Mouse (Mus musculus) stomach, postnatal 0 days (tissue): Measurements from ENCODE around the gene Gpr65. TPM values are rescaled to one million over a fixed set of nuclear protein-coding genes. Genes with fewer than 3 reads are reported as not detected.
A peak's percentile ranks its signal among the peaks of the same experiment; 100 is the strongest.

ENCODE experiments used
- ATAC-seq: fragments of 200-750 bp; cut with Nextera tagmentation; 2 replicates; pipeline ENCODE4 v1.8.0; 2017; ENCODE audit not compliant: low FRiP score, low TSS enrichment
- DNase-seq: peaks from one replicate; pipeline ENCODE4 v3.0.0-alpha.2; 2016; ENCODE audit warnings: low spot score
- H3K27ac ChIP-seq: fragments of 300-500 bp; sonication (generic); replicated peaks from 2 replicates; pipeline ENCODE4 v1.5.1; 2014; ENCODE audit warnings: mild to moderate bottlenecking, control low read depth
- H3K27me3 ChIP-seq: fragments of 300-500 bp; sonication (generic); 2 replicates; pipeline ENCODE4 v1.6.1; 2014; ENCODE audit warnings: low read length; ENCODE audit not compliant: control insufficient read depth, insufficient read depth
- H3K36me3 ChIP-seq: fragments of 300-500 bp; sonication (generic); 2 replicates; pipeline ENCODE4 v1.6.1; 2014; ENCODE audit warnings: low read length, mixed read lengths; ENCODE audit not compliant: control insufficient read depth, insufficient read depth
- H3K4me1 ChIP-seq: fragments of 300-500 bp; sonication (generic); replicated peaks from 2 replicates; pipeline ENCODE4 v1.6.1; 2014; ENCODE audit warnings: antibody characterized with exemption; ENCODE audit not compliant: control insufficient read depth, insufficient read depth
- H3K4me2 ChIP-seq: fragments of 300-500 bp; sonication (generic); replicated peaks from 2 replicates; pipeline ENCODE4 v1.6.1; 2014; ENCODE audit warnings: low read depth, mild to moderate bottlenecking, control low read depth, moderate library complexity
- H3K4me3 ChIP-seq: fragments of 300-500 bp; sonication (generic); 2 replicates; pipeline ENCODE4 v1.5.1; 2014; ENCODE audit warnings: low read depth, low read length, control low read depth
- H3K9ac ChIP-seq: fragments of 300-500 bp; sonication (generic); 2 replicates; pipeline ENCODE4 v1.6.1; 2014; ENCODE audit warnings: mild to moderate bottlenecking, low read length, control low read depth, mixed read lengths
- H3K9me3 ChIP-seq: fragments of 300-500 bp; sonication (generic); 2 replicates; pipeline ENCODE4 v1.6.1; 2016; ENCODE audit warnings: low read length; ENCODE audit not compliant: control insufficient read depth
- CTCF ChIP-seq: IDR thresholded peaks from 2 replicates; pipeline ENCODE4 v1.5.1; 2016; ENCODE audit warnings: antibody characterized with exemption, low read depth, mild to moderate bottlenecking, moderate library complexity
- EP300 ChIP-seq: optimal IDR thresholded peaks from 2 replicates; pipeline ENCODE3; 2016; ENCODE audit warnings: antibody characterized with exemption
- WGBS: fragments of 180-500 bp; shearing (Covaris S2); extraction: QIAGEN DNeasy Blood & Tissue Kit; methylation state at CpG from one replicate; pipeline ENCODE4 v1.1.7; 2014; 5-methylcytosine and 5-hydroxymethylcytosine counted together
- polyA plus RNA-seq: library from polyadenylated mRNA; unstranded; fragments of >200 nt; fragmentation: Nextera tagmentation; extraction: Ambion mirVana; gene quantifications from 2 replicates; pipeline ENCODE4 v1.2.1, GENCODE M21; 2015

The Gpr65 gene
- polyA plus RNA-seq, 1 experiment from 2014 or later = 2.0 TPM

GRCm38 (mm10) chr12:98272433-98272832 lies 4.0 kb downstream of the Gpr65 start:
- DNase-seq (no peak), ATAC-seq (no peak)
- no peak overlapping the region for H3K27ac ChIP-seq
- TF ChIP-seq EP300 (no peak), CTCF (no peak)
- no peaks in the 10 kb centered on the region for H3K9me3 ChIP-seq
- H3K4me3 ChIP-seq = no peak overlapping the region
- no peaks in the 10 kb centered on the region for H3K27me3 ChIP-seq
- H3K9ac ChIP-seq = no peak overlapping the region
- no peaks in the 10 kb centered on the region for H3K36me3 ChIP-seq
- 59% methylated on average over 7 of the region's 7 CpGs for WGBS
- no peak overlapping the region for H3K4me2 ChIP-seq
- no peaks in the 10 kb centered on the region for H3K4me1 ChIP-seq

GRCm38 (mm10) chr12:98280530-98280929 lies 12.1 kb downstream of the Gpr65 start:
- peak; percentile 55 for DNase-seq
- TF ChIP-seq EP300 = no peak
- peak; percentile 88 for TF ChIP-seq CTCF
- no peak overlapping the region for H3K4me3 ChIP-seq
- no peaks in the 10 kb centered on the region for H3K36me3 ChIP-seq
- no peaks in the 10 kb centered on the region for H3K9me3 ChIP-seq
- no peak overlapping the region for H3K27ac ChIP-seq
- no peaks in the 10 kb centered on the region for H3K27me3 ChIP-seq
- no peaks in the 10 kb centered on the region for H3K4me1 ChIP-seq
- no peak overlapping the region for H3K4me2 ChIP-seq
- no peak overlapping the region for H3K9ac ChIP-seq
- ATAC-seq = no peak
- WGBS = 27% methylated on average over 5 of the region's 5 CpGs

GRCm38 (mm10) chr12:98280996-98281395 lies 12.6 kb downstream of the Gpr65 start:
- ATAC-seq = no peak
- 68% methylated on average over 8 of the region's 8 CpGs for WGBS
- no peak overlapping the region for H3K4me2 ChIP-seq
- no peak overlapping the region for H3K9ac ChIP-seq
- DNase-seq = no peak
- H3K27me3 ChIP-seq = no peaks in the 10 kb centered on the region
- no peaks in the 10 kb centered on the region for H3K36me3 ChIP-seq
- no peak for TF ChIP-seq CTCF
- TF ChIP-seq EP300 = no peak
- H3K4me1 ChIP-seq = no peaks in the 10 kb centered on the region
- H3K4me3 ChIP-seq = no peak overlapping the region
- no peak overlapping the region for H3K27ac ChIP-seq
- no peaks in the 10 kb centered on the region for H3K9me3 ChIP-seq

GRCm38 (mm10) chr12:98282776-98283486 lies 14.5 kb downstream of the Gpr65 start:
- no peak for TF ChIP-seq CTCF
- no peak for TF ChIP-seq EP300
- Histone ChIP-seq H3K4me3 (no peak overlapping the region), H3K27me3 (no peaks in the 10 kb centered on the region), H3K9me3 (no peaks in the 10 kb centered on the region), H3K9ac (no peak overlapping the region), H3K36me3 (no peaks in the 10 kb centered on the region), H3K4me1 (no peaks in the 10 kb centered on the region), H3K27ac (no peak overlapping the region), H3K4me2 (no peak overlapping the region)
- no peak for ATAC-seq
- DNase-seq = no peak
- 69% methylated on average over 14 of the region's 14 CpGs for WGBS

- no peak overlapping the region for H3K4me3 ChIP-seq
- ATAC-seq (no peak), DNase-seq (no peak)
- H3K27ac ChIP-seq = no peak overlapping the region
- no peaks in the 10 kb centered on the region for H3K4me1 ChIP-seq
- no peak overlapping the region for H3K4me2 ChIP-seq
- H3K9ac ChIP-seq = no peak overlapping the region
- TF ChIP-seq EP300 (no peak), CTCF (peak; percentile 50)
- no peaks in the 10 kb centered on the region for H3K9me3 ChIP-seq
- no peaks in the 10 kb centered on the region for H3K36me3 ChIP-seq
- 65% methylated on average over 3 of the region's 3 CpGs for WGBS
- H3K27me3 ChIP-seq = no peaks in the 10 kb centered on the region
Observed at GRCm38 (mm10) chr12:98283487-98283860, 15.0 kb downstream of the Gpr65 start.

- Histone ChIP-seq H3K27me3 (no peaks in the 10 kb centered on the region), H3K27ac (no peak overlapping the region), H3K4me3 (no peak overlapping the region), H3K9ac (no peak overlapping the region), H3K36me3 (no peaks in the 10 kb centered on the region), H3K9me3 (no peaks in the 10 kb centered on the region), H3K4me1 (no peaks in the 10 kb centered on the region), H3K4me2 (no peak overlapping the region)
- DNase-seq = no peak
- TF ChIP-seq EP300 (no peak), CTCF (no peak)
- ATAC-seq = no peak
- 83% methylated on average over 3 of the region's 3 CpGs for WGBS
Observed at GRCm38 (mm10) chr12:98284477-98284876, 16.0 kb downstream of the Gpr65 start.
